Mouse (Mus musculus): ENCODE measurements around the gene Numa1.

DNA sequence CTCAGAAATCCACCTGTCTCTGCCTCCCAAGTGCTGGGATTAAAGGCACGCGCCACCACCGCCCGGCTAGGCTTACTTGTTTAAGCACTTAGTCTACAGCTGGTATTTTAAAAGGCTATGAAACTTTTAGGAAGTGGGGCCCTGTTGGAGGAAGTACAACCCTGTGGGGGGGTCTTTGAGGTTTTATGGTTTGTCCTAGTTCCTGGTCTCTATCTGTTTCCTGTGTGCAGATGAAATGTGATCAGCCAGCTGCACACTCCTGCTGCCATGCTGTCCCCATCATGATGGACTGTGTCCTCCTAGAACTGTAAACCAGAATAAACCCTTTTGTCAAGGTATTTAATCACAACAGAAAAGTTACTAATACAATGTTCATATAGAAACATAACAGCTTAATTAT is 49.8 kb upstream of the Numa1 start:
- no peak for TF ChIP-seq GATA1 (IDR thresholded peaks at IDR 0.05; ENCODE audit: borderline replicate concordance, low read length)
- TF ChIP-seq FLI1 (IDR thresholded peaks at IDR 0.05; ENCODE audit: low read length) = no peak
